Mouse (Mus musculus) brain, embryonic 14.5 days (tissue): Measurements from ENCODE around the gene Edem3.

ENCODE experiments used
- CTCF ChIP-seq: fragments of 200-500 bp; IDR thresholded peaks from 2 replicates; pipeline ENCODE4 v1.5.1; 2012; ENCODE audit warnings: inconsistent platforms, mild to moderate bottlenecking, moderate library complexity, borderline replicate concordance; ENCODE audit not compliant: insufficient read depth, insufficient read length; ENCODE audit errors: extremely low read depth
- POLR2A ChIP-seq: fragments of 200-500 bp; IDR thresholded peaks from 2 replicates; pipeline ENCODE4 v1.6.1; 2012; ENCODE audit warnings: mild to moderate bottlenecking, inconsistent platforms, borderline replicate concordance; ENCODE audit not compliant: poor library complexity, insufficient read depth, insufficient read length, severe bottlenecking; ENCODE audit errors: extremely low read depth

DNA sequence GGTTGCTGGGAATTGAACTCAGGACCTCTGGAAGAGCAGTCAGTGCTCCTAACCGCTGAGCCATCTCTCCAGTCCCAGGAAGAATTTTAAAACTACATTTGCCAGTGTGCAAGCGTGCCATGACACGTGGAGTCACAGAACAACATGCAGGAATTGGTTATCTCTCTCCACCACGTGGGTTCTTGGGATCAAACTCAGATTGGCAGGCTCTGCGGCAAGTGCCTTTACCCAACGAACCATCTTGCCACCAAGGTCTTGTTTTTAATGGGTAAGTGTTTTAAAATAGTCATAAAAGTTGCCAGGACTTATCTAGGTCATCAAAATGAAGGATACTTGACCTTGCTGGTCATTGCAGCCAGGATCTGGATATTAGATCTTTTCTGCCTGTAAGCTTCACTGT lies 3.1 kb downstream of the Edem3 start:
- TF ChIP-seq CTCF (no peak), POLR2A (no peak)
